Mouse (Mus musculus): ENCODE data around the gene Zfp229. TPM values are rescaled to one million over a fixed set of nuclear protein-coding genes. Genes with fewer than 3 reads are reported as not detected.
A peak's percentile ranks its signal among the peaks of the same experiment; 100 is the strongest.
"Not testable (repeated sequence)": the region's sequence is repeated elsewhere in the genome, so short reads cannot be mapped to it uniquely, and the experiment has no call there.

Gene Zfp229
- 10 to 100 TPM in 1 of 2 experiments, 1 to 10 TPM in 1; 7.0 to 10.7 TPM for total RNA-seq (2021)
- 0.91 and 1.6 TPM in 2 replicates for polyA plus RNA-seq (2012; rRNA removed)
- long read RNA-seq, full-length matches to known transcripts: 3 of 3 reads
- long read RNA-seq, partial matches to known transcripts: 0 of 3 reads
- long read RNA-seq, other reads (novel, unspliced or antisense): 0 of 3 reads

DNA sequence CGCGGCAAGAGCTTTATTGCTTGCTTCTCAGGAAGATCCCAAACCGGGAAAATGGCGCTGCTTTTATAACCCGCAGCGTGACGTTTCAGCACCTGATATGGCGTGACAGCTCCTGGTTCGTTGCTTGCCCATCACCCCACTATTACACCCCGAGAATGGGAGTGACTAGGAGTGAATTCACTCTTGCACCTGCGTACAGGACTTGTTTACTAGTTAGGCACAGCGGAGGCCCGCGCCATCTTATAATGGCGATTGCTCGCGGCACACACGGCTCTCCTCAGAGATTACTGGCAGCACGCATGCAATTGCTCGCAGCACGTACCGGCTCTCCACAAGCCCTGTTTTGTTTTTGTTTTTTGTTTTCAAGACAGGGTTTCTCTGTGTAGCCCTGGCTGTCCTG, at the start of gene Zfp229:
Gene Zfp229 (plus strand): TSS at position 301 of the 400 bp plus-strand sequence.
- not testable (repeated sequence) for DNase-seq

- no peak for DNase-seq
Observed at GRCm38 (mm10) chr17:21691560-21691959, 39.0 kb upstream of the Zfp229 start, which contains the start of gene Gm10226. Gm10226 (plus strand) TSS chr17:21691860.

DNA sequence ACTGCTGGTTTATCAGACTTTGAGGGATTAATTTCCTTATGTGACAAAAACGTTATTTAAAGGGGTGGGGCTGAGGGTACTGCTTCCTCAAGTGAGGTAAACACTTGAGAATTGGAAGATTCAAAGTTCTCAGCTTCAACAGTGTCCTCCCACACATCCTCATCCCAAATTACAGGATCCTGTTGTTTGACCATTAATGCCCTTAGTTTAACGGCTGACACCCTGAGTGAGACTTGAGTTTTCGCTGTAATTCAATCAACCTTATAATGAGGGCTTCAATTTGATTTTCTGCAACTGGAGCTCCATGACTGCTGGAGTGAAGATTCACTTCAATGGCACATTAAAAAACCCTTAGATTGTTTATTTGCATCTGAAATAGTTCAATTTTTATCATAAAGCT, 37.3 kb upstream of the Zfp229 start:
- DNase-seq: no peak

DNA sequence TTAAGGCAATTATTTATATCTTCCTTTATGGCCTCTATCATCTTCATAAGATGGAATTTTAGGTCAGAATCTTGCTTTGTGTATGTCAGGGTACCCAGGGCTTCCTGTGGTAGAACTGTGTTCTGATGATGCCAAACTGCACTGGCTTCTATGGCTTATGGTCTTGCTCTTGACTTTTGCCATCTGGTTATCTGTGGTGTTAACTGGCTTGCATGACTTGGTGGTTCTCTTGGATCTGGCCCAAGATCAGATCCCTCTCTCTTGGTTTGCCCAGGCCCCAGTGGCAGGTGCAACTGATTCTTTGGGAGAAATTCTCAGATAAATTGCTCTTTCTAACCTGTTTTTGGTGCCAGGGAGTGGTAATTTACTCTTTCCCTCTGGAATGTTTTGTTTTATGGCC, 34.5 kb upstream of the Zfp229 start:
- DNase-seq: no peak

GRCm38 (mm10) chr17:21702281-21703240, 28.0 kb upstream of the Zfp229 start:
- no peak for DNase-seq

DNA sequence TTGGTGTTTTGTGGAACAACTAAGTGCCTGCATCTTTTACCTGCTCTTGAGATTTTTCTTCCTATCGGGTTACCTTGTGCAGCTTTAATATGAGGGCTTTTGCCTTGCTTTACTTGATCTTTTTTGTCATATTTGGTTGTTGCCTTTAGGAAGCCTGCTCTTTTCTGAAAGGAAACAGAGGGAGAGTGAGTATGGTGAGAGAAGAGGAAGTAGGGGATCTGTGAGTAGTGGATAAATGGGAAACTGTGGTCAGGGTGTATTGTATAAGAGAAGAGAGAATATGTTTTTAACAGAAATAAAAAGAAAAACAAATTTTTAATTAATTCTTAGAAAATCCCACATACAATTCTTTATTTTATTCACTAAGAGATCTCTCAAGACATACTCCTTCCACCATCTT, 27.2 kb upstream of the Zfp229 start:
- DNase-seq: no peak

GRCm38 (mm10) chr17:21707343-21707996, 23.1 kb upstream of the Zfp229 start, which contains the start of gene Zfp760:
Zfp760 (plus strand) TSS chr17:21707741.
- DNase-seq: peak; percentile 91

DNA sequence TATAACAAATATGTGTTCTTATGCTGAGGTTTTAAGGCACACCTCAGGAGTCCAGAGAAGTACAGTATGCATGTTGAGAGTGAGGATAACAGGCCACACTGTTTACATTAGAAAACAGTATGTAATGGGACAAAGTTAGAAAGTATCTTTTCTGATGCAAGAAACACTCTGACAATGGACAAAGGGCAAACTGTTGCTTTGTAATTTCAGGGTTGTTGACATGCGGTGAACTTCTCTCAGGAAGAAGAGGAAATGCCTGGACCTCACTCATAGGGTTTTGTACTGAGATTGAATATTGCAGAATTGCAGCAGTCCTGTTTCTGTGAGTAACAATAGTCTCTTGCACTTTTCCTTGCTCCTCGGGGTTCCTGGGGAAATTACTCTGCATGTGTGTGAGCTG, 22.2 kb upstream of the Zfp229 start:
- DNase-seq: no peak

- DNase-seq: peak; percentile 4
Observed at GRCm38 (mm10) chr17:21733049-21733448, 2.5 kb downstream of the Zfp229 start.

DNA sequence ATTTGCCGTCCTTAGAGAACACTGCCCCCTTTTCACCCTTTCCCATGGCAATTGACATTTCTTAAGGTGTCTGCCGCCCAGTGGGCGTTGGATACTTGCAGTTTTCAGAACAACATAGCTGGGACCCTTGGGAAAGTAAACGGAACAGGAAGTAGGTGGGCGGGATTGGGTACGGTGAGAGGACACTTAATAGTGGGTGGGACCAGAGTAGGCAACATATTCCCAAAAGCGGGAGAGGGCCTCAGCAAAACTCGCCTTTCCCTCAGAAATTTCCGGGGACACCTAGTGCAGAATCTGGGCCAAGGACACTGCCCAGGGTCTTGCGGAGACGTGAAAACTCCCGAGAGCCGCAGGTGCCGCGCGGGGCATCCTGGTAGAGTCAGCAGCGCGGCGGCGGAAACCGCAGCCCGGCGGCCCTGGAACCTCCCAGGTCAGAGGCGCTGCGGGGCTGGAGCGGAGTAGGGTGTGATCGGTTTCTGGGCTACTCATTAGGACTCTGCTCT, 3.0 kb downstream of the Zfp229 start:
- peak; percentile 86 for DNase-seq

DNA sequence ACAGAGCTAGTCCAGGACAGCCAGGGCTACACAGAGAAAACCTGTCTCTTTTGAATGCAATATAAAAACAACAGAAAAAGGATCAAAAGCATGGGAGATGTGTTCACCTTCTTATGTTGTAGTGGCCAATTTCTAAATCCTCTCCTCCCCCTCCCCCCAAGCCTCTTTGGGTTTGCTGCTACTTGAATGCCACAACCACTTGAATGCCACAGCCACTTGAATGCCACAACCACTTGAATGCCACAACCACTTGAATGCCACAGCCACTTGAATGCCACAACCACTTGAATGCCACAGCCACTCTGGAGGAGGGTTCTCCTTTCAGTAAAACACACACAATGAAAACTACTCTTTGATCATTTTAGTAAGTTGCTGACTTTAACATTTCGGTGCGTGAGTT, 22.2 kb downstream of the Zfp229 start:
- DNase-seq: no peak

GRCm38 (mm10) chr17:21753342-21754208, 23.0 kb downstream of the Zfp229 start:
- DNase-seq: peak; percentile 15

GRCm38 (mm10) chr17:21770336-21770735, 39.7 kb downstream of the Zfp229 start:
- no peak for DNase-seq

- DNase-seq: no peak
Observed at GRCm38 (mm10) chr17:21792256-21792655, 61.7 kb downstream of the Zfp229 start.

DNA sequence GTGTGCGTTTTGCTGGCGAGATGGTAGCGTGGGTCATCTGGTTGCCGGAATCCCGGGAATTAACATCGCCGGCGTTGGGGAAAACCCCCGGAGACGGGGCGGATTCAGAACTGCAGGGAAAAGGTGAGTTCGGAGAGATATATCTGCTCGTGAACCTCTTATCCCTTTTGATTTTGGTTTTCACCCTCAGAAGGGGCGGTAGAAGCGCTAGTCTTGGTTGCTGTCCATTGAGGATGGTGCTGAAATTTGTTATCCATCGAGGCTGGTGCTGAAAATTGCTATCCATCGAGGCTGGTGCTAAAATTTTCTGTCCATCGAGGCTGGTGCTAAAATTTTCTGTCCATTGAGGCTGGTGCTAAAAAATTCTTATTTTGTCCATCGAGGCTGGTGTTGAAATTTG, 70.8 kb downstream of the Zfp229 start:
- DNase-seq: not testable (repeated sequence)

Other genes starting within 250 kb of the Zfp229 start
- 1 to 10 TPM; 3.2 to 4.3 TPM for gene Zfp53, start 241.8 kb upstream of the Zfp229 start, total RNA-seq (2021)
- 0.86 and 1.0 TPM in 2 replicates for gene Zfp53, start 241.8 kb upstream of the Zfp229 start, polyA plus RNA-seq (2012; rRNA removed)
- 10 to 100 TPM; 19.7 to 40.9 TPM for gene Zfp52, start 195.3 kb upstream of the Zfp229 start, total RNA-seq (2021)
- 0.17 and 0.26 TPM in 2 replicates for gene Zfp52, start 195.3 kb upstream of the Zfp229 start, polyA plus RNA-seq (2012; rRNA removed)
- gene Zfp948, start 163.8 kb upstream of the Zfp229 start, total RNA-seq (2021): 10 to 100 TPM in 1 of 2 experiments, 1 to 10 TPM in 1; 5.7 to 14.8 TPM
- gene Zfp948, start 163.8 kb upstream of the Zfp229 start, polyA plus RNA-seq (2012; rRNA removed): 0.21 and 0.27 TPM in 2 replicates
- 1 to 10 TPM; 4.3 to 7.5 TPM for gene Zfp983, start 80.2 kb upstream of the Zfp229 start, total RNA-seq (2021)
- 0.28 and 0.48 TPM in 2 replicates for gene Zfp983, start 80.2 kb upstream of the Zfp229 start, polyA plus RNA-seq (2012; rRNA removed)
- gene Gm10226, start 38.9 kb upstream of the Zfp229 start, total RNA-seq (2021): 1 to 10 TPM; 3.9 to 7.2 TPM
- gene Gm10226, start 38.9 kb upstream of the Zfp229 start, polyA plus RNA-seq (2012; rRNA removed): not detected in 2 replicates
- 1 to 10 TPM; 4.5 to 5.9 TPM for gene Zfp760, start 23.1 kb upstream of the Zfp229 start, total RNA-seq (2021)
- gene Zfp760, start 23.1 kb upstream of the Zfp229 start, polyA plus RNA-seq (2012; rRNA removed): 0.09 and 0.12 TPM in 2 replicates
- 1 to 10 TPM; 1.3 to 2.0 TPM for gene Zfp820, start 115.0 kb downstream of the Zfp229 start, total RNA-seq (2021)
- 0.03 and 0.04 TPM in 2 replicates for gene Zfp820, start 115.0 kb downstream of the Zfp229 start, polyA plus RNA-seq (2012; rRNA removed)
- 1 to 10 TPM; 1.5 to 2.6 TPM for gene Zfp995, start 179.1 kb downstream of the Zfp229 start, total RNA-seq (2021)
- gene Zfp995, start 179.1 kb downstream of the Zfp229 start, polyA plus RNA-seq (2012; rRNA removed): not detected in 2 replicates
- gene Zfp942, start 231.7 kb downstream of the Zfp229 start, total RNA-seq (2021): 1 to 10 TPM; 8.6 to 9.7 TPM
- gene Zfp942, start 231.7 kb downstream of the Zfp229 start, polyA plus RNA-seq (2012; rRNA removed): 0.98 and 1.2 TPM in 2 replicates
- 10 to 100 TPM; 12.8 to 15.9 TPM for gene Zfp943, start 231.8 kb downstream of the Zfp229 start, total RNA-seq (2021)
- gene Zfp943, start 231.8 kb downstream of the Zfp229 start, polyA plus RNA-seq (2012; rRNA removed): 1.8 and 2.5 TPM in 2 replicates